Mouse (Mus musculus): ENCODE data around the gene Mrpl58. TPM values are rescaled to one million over a fixed set of nuclear protein-coding genes. Genes with fewer than 3 reads are reported as not detected.
A peak's percentile ranks its signal among the peaks of the same experiment; 100 is the strongest.

Mrpl58 gene
- total RNA-seq (2021), result 100 to 1,000 TPM; 100 to 105 TPM
- long read RNA-seq, experiment 1, transcript Mrpl58-202 (6 exons, 749 nt), result minor isoform, 8 of 38 reads
- long read RNA-seq, experiment 1, transcript Mrpl58-209 (6 exons, 2,596 nt), result major isoform, 17 of 38 reads
- long read RNA-seq, experiment 1, partial matches to known transcripts, result 1 of 38 reads
- long read RNA-seq, experiment 1, other reads (novel, unspliced or antisense), result 8 of 38 reads
- long read RNA-seq, experiment 2, transcript Mrpl58-202 (6 exons, 749 nt), result minor isoform, 14 of 68 reads
- long read RNA-seq, experiment 2, transcript Mrpl58-209 (6 exons, 2,596 nt), result major isoform, 43 of 68 reads
- long read RNA-seq, experiment 2, partial matches to known transcripts, result 0 of 68 reads
- long read RNA-seq, experiment 2, other reads (novel, unspliced or antisense), result 7 of 68 reads

- TF ChIP-seq CTCF (conservative IDR thresholded peaks at IDR 0.05), result no peak; the same call in 1 of the 2 replicates
- H3K4me3 ChIP-seq, result peak within 1 kb of the TSS; percentile 95
- DNase-seq (ENCODE audit: low spot score in 2 of 2), result peak; percentile 79 to 85
- H3K27ac ChIP-seq, result peak within 1 kb of the TSS; percentile 98
Observed at GRCm38 (mm10) chr11:115403338-115404124, at the start of gene Mrpl58. TSS of gene Mrpl58 (plus strand) at chr11:115403752.

GRCm38 (mm10) chr11:115354183-115354582 is 49.4 kb upstream of the Mrpl58 start:
- Histone ChIP-seq H3K27ac (no peak overlapping the region), H3K4me3 (no peak overlapping the region)
- peak in 1 of 2 experiments; percentile 72 for DNase-seq (ENCODE audit: low spot score in 2 of 2)
- peak; percentile 94 for TF ChIP-seq CTCF (conservative IDR thresholded peaks at IDR 0.05)

- peak in 1 of 2 experiments; percentile 75 for DNase-seq (ENCODE audit: low spot score in 2 of 2)
- peak overlapping the region; percentile 64 for H3K27ac ChIP-seq
- no peak overlapping the region for H3K4me3 ChIP-seq
- TF ChIP-seq CTCF (conservative IDR thresholded peaks at IDR 0.05), result peak; percentile 85
Observed at GRCm38 (mm10) chr11:115358468-115358867, 45.1 kb upstream of the Mrpl58 start.

DNA sequence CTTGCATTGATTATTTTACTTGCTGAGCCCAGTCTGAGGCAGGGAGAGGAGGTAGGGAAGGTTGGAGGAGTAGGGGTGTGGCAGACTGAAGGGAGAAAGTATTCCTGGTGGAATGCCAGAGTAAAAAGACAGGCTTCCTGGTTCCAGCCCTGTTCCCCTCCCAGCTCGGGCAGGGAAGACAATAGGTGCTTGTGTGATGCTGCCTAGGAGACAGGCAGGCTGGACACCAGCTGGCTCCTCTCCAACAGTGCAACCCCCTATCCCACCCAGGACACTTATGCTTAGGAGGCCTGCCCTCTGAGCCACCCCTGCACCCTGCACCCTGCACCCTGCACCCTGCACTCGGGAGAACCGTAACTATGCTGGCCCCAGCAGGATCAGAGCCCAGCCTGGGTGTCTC is 44.3 kb upstream of the Mrpl58 start:
- Histone ChIP-seq H3K27ac (peak overlapping the region; percentile 64; the same call in 1 of the 2 replicates), H3K4me3 (no peak overlapping the region)
- TF ChIP-seq CTCF (conservative IDR thresholded peaks at IDR 0.05), result no peak
- DNase-seq (ENCODE audit: low spot score in 2 of 2), result no peak

GRCm38 (mm10) chr11:115359726-115360125 is 43.8 kb upstream of the Mrpl58 start:
- TF ChIP-seq CTCF (conservative IDR thresholded peaks at IDR 0.05), result peak; percentile 47
- peak overlapping the region; percentile 64; the same call in 1 of the 2 replicates for H3K27ac ChIP-seq
- H3K4me3 ChIP-seq, result no peak overlapping the region
- DNase-seq (ENCODE audit: low spot score in 2 of 2), result no peak

GRCm38 (mm10) chr11:115364136-115364535 is 39.4 kb upstream of the Mrpl58 start:
- no peak for DNase-seq (ENCODE audit: low spot score in 2 of 2)
- no peak for TF ChIP-seq CTCF (conservative IDR thresholded peaks at IDR 0.05)
- Histone ChIP-seq H3K27ac (no peak overlapping the region), H3K4me3 (no peak overlapping the region)

- TF ChIP-seq CTCF (conservative IDR thresholded peaks at IDR 0.05), result no peak
- no peak for DNase-seq (ENCODE audit: low spot score in 2 of 2)
- peak overlapping the region; percentile 95 for H3K27ac ChIP-seq
- peak overlapping the region; percentile 96 for H3K4me3 ChIP-seq
Observed at GRCm38 (mm10) chr11:115366039-115366705, 37.4 kb upstream of the Mrpl58 start.

- Histone ChIP-seq H3K4me3 (peak overlapping the region; percentile 96), H3K27ac (peak overlapping the region; percentile 95)
- peak; percentile 72 to 73 for DNase-seq (ENCODE audit: low spot score in 2 of 2)
- TF ChIP-seq CTCF (conservative IDR thresholded peaks at IDR 0.05), result no peak
Observed at GRCm38 (mm10) chr11:115366706-115367394, 36.7 kb upstream of the Mrpl58 start.

- Histone ChIP-seq H3K27ac (peak within 1 kb of the TSS; percentile 95), H3K4me3 (peak within 1 kb of the TSS; percentile 96)
- no peak for TF ChIP-seq CTCF (conservative IDR thresholded peaks at IDR 0.05)
- peak; percentile 90 to 91 for DNase-seq (ENCODE audit: low spot score in 2 of 2)
Observed at GRCm38 (mm10) chr11:115367395-115367944, 36.1 kb upstream of the Mrpl58 start, which contains the start of gene Hid1. TSS of gene Hid1 (minus strand) at chr11:115367756.

- TF ChIP-seq CTCF (conservative IDR thresholded peaks at IDR 0.05), result no peak
- no peak for DNase-seq (ENCODE audit: low spot score in 2 of 2)
- Histone ChIP-seq H3K4me3 (no peak overlapping the region), H3K27ac (no peak overlapping the region)
Observed at GRCm38 (mm10) chr11:115370368-115370767, 33.2 kb upstream of the Mrpl58 start.

- TF ChIP-seq CTCF (conservative IDR thresholded peaks at IDR 0.05), result no peak
- H3K4me3 ChIP-seq, result no peak overlapping the region
- DNase-seq (ENCODE audit: low spot score in 2 of 2), result no peak
- H3K27ac ChIP-seq, result no peak overlapping the region
Observed at GRCm38 (mm10) chr11:115371354-115371753, 32.2 kb upstream of the Mrpl58 start.

GRCm38 (mm10) chr11:115372015-115372414 is 31.5 kb upstream of the Mrpl58 start:
- DNase-seq (ENCODE audit: low spot score in 2 of 2), result no peak
- no peak overlapping the region for H3K27ac ChIP-seq
- H3K4me3 ChIP-seq, result no peak overlapping the region
- TF ChIP-seq CTCF (conservative IDR thresholded peaks at IDR 0.05), result no peak
